Comparison of ENCODE assay signal across 7 mouse cellular contexts in genomic region chr6:50890370-50891204, GRCm38 (mm10).
DNase-seq lines count a peak whose midpoint lies in the region; ATAC-seq and TF ChIP-seq lines count a peak whose summit lies in the region.

No protein-coding gene starts in this region.

- H3K27me3 ChIP-seq in forebrain, embryonic 15.5 days = no peaks in the 10 kb centered on the region
- no peaks in the 10 kb centered on the region for H3K27me3 ChIP-seq in hindbrain, embryonic 11.5 days (ENCODE audit: control insufficient read depth, insufficient read depth, low read length)
- H3K27me3 ChIP-seq in midbrain, embryonic 10.5 days (ENCODE audit: low read depth, poor library complexity, severe bottlenecking) = no peaks in the 10 kb centered on the region
- H3K27me3 ChIP-seq in stomach, embryonic 15.5 days (replicated peaks) = no peaks in the 10 kb centered on the region; the same call in 1 of the 2 replicates

- no peak for TF ChIP-seq CTCF in bone marrow, adult 2 months (IDR thresholded peaks at IDR 0.05; ENCODE audit: control insufficient read depth, insufficient read depth, low read length)

- H3K4me2 ChIP-seq in forebrain, embryonic 15.5 days (replicated peaks) = peak overlapping the region; percentile 36
- H3K4me2 ChIP-seq in hindbrain, embryonic 11.5 days (replicated peaks; ENCODE audit: low read depth, low read length) = peak overlapping the region; percentile 29; the same call in 1 of the 2 replicates
- H3K4me2 ChIP-seq in stomach, embryonic 15.5 days = peak overlapping the region; percentile 42

- no peak overlapping the region for H3K4me3 ChIP-seq in bone marrow, adult 2 months (replicated peaks; ENCODE audit: control insufficient read depth, low read depth, low read length)
- H3K4me3 ChIP-seq in forebrain, embryonic 15.5 days = peak overlapping the region; percentile 21; the same call in 1 of the 2 replicates
- H3K4me3 ChIP-seq in hindbrain, embryonic 11.5 days (ENCODE audit: low read depth, low read length) = no peak overlapping the region
- peak overlapping the region; percentile 24 for H3K4me3 ChIP-seq in midbrain, embryonic 10.5 days
- no peak overlapping the region for H3K4me3 ChIP-seq in stomach, embryonic 15.5 days (replicated peaks)

- H3K9ac ChIP-seq in forebrain, embryonic 15.5 days (replicated peaks) = peak overlapping the region; percentile 14; the same call in 1 of the 2 replicates
- H3K9ac ChIP-seq in hindbrain, embryonic 11.5 days (ENCODE audit: low read depth, low read length) = peak overlapping the region; percentile 42; the same call in 1 of the 2 replicates
- H3K9ac ChIP-seq in stomach, embryonic 15.5 days = no peak overlapping the region

- WGBS in bone marrow, adult 2 months = 29% methylated on average over 25 of the region's 25 CpGs
- WGBS in forebrain, embryonic 15.5 days = 9% methylated on average over 25 of the region's 25 CpGs
- WGBS in hindbrain, embryonic 11.5 days = 17% methylated on average over 25 of the region's 25 CpGs
- 27% methylated on average over 25 of the region's 25 CpGs for WGBS in midbrain, embryonic 10.5 days
- WGBS in stomach, embryonic 15.5 days = 17% methylated on average over 25 of the region's 25 CpGs

- intact Hi-C loops in left cerebral cortex, postnatal 4 days (cut with DNase I) = no loop called here

- peak; percentile 89 for ATAC-seq in forebrain, embryonic 15.5 days (replicated peaks)
- peak; percentile 91 for ATAC-seq in hindbrain, embryonic 11.5 days (ENCODE audit: low FRiP score)
- ATAC-seq in stomach, embryonic 15.5 days (ENCODE audit: insufficient read depth, low FRiP score, low read depth) = peak; percentile 92

- no peak for TF ChIP-seq POLR2A in bone marrow, adult 2 months (IDR thresholded peaks at IDR 0.05; ENCODE audit: borderline replicate concordance, control insufficient read depth, low read depth, low read length)

- DNase-seq in cerebellum, adult 18-20 months = peak; percentile 39 to 49
- DNase-seq in hindbrain, embryonic 11.5 days (ENCODE audit: low spot score) = peak; percentile 78
- peak; percentile 86 for DNase-seq in left cerebral cortex, postnatal 4 days
- peak; percentile 73 for DNase-seq in midbrain, embryonic 10.5 days (ENCODE audit: low spot score)

- no peaks in the 10 kb centered on the region for H3K4me1 ChIP-seq in bone marrow, adult 2 months (ENCODE audit: control insufficient read depth, insufficient read depth, low read length)
- H3K4me1 ChIP-seq in forebrain, embryonic 15.5 days = peaks cover 33% of the 10 kb centered on the region
- peaks cover 16% of the 10 kb centered on the region for H3K4me1 ChIP-seq in hindbrain, embryonic 11.5 days (replicated peaks; ENCODE audit: control insufficient read depth, insufficient read depth, low read length)
- H3K4me1 ChIP-seq in midbrain, embryonic 10.5 days = peaks cover 42% of the 10 kb centered on the region
- peaks cover 6% of the 10 kb centered on the region; the same call in 1 of the 2 replicates for H3K4me1 ChIP-seq in stomach, embryonic 15.5 days

- peak overlapping the region; percentile 3; the same call in 1 of the 2 replicates for H3K27ac ChIP-seq in bone marrow, adult 2 months (ENCODE audit: control insufficient read depth, insufficient read depth, low read depth, low read length, poor library complexity)
- H3K27ac ChIP-seq in forebrain, embryonic 15.5 days (replicated peaks) = peak overlapping the region; percentile 98
- H3K27ac ChIP-seq in hindbrain, embryonic 11.5 days (ENCODE audit: low read depth, low read length) = peak overlapping the region; percentile 93
- H3K27ac ChIP-seq in midbrain, embryonic 10.5 days (replicated peaks) = peak overlapping the region; percentile 88
- peak overlapping the region; percentile 31; the same call in 1 of the 2 replicates for H3K27ac ChIP-seq in stomach, embryonic 15.5 days

- no peaks in the 10 kb centered on the region for H3K36me3 ChIP-seq in forebrain, embryonic 15.5 days
- no peaks in the 10 kb centered on the region for H3K36me3 ChIP-seq in hindbrain, embryonic 11.5 days (ENCODE audit: control insufficient read depth, insufficient read depth, low read length)
- H3K36me3 ChIP-seq in midbrain, embryonic 10.5 days = no peaks in the 10 kb centered on the region
- no peaks in the 10 kb centered on the region for H3K36me3 ChIP-seq in stomach, embryonic 15.5 days

- no peaks in the 10 kb centered on the region for H3K9me3 ChIP-seq in forebrain, embryonic 15.5 days
- no peaks in the 10 kb centered on the region for H3K9me3 ChIP-seq in hindbrain, embryonic 11.5 days (ENCODE audit: control insufficient read depth, low read length)
- no peaks in the 10 kb centered on the region for H3K9me3 ChIP-seq in midbrain, embryonic 10.5 days (replicated peaks)
- H3K9me3 ChIP-seq in stomach, embryonic 15.5 days = no peaks in the 10 kb centered on the region

Comparison
In these comparisons a context has a peak if more than half of its experiments do, and no peak if none do; other contexts are left out.
1. H3K27ac ChIP-seq: peak in every context shown above with its lines; median percentile 98 in forebrain, embryonic 15.5 days; 93 in hindbrain, embryonic 11.5 days; 88 in midbrain, embryonic 10.5 days; 31 in stomach, embryonic 15.5 days; 3 in bone marrow, adult 2 months.
2. H3K4me3 ChIP-seq: peak in forebrain, embryonic 15.5 days (single experiment) and midbrain, embryonic 10.5 days (single experiment); none in bone marrow, adult 2 months (single experiment), hindbrain, embryonic 11.5 days (single experiment) and stomach, embryonic 15.5 days (single experiment).
3. Peak in every context shown above with its lines, with median percentiles within 50 percentile points of each other: DNase-seq, ATAC-seq and H3K4me2 ChIP-seq.